Mouse (Mus musculus): ENCODE data around the gene Ptprk. TPM values are rescaled to one million over a fixed set of nuclear protein-coding genes. Genes with fewer than 3 reads are reported as not detected.

Gene Ptprk
- 19.3 and 22.3 TPM in 2 replicates for polyA plus RNA-seq (2015; fragmentation: Nextera tagmentation; extraction: Ambion mirVana)

- Histone ChIP-seq H3K9ac (replicated peaks) (peak within 1 kb of the TSS; percentile 85), H3K27me3 (no peaks in the 10 kb centered on the region), H3K4me3 (replicated peaks) (peak within 1 kb of the TSS; percentile 69), H3K9me3 (no peaks in the 10 kb centered on the region), H3K27ac (peak within 1 kb of the TSS; percentile 90), H3K4me2 (replicated peaks) (peak within 1 kb of the TSS; percentile 93), H3K4me1 (replicated peaks) (peaks cover 25% of the 10 kb centered on the region), H3K36me3 (no peaks in the 10 kb centered on the region)
- ATAC-seq: peak; percentile 99
- WGBS: under 1% methylated on average over 77 of the region's 77 CpGs
Measured at GRCm38 (mm10) chr10:28074653-28075451, at the start of gene Ptprk. TSS of gene Ptprk (plus strand) at chr10:28074820.

GRCm38 (mm10) chr10:28027791-28028190, 46.8 kb upstream of the Ptprk start:
- H3K27me3 ChIP-seq: no peaks in the 10 kb centered on the region
- 74% methylated on average over 2 of the region's 2 CpGs for WGBS
- H3K9ac ChIP-seq (replicated peaks): no peak overlapping the region
- no peak overlapping the region for H3K4me2 ChIP-seq (replicated peaks)
- H3K27ac ChIP-seq: no peak overlapping the region
- H3K4me1 ChIP-seq (replicated peaks): no peaks in the 10 kb centered on the region
- H3K4me3 ChIP-seq (replicated peaks): no peak overlapping the region
- no peaks in the 10 kb centered on the region for H3K36me3 ChIP-seq
- ATAC-seq: no peak
- no peaks in the 10 kb centered on the region for H3K9me3 ChIP-seq

- Histone ChIP-seq H3K36me3 (no peaks in the 10 kb centered on the region), H3K4me1 (replicated peaks) (no peaks in the 10 kb centered on the region), H3K27me3 (no peaks in the 10 kb centered on the region), H3K27ac (no peak overlapping the region), H3K4me3 (replicated peaks) (no peak overlapping the region), H3K9ac (replicated peaks) (no peak overlapping the region), H3K4me2 (replicated peaks) (no peak overlapping the region), H3K9me3 (0 out of 2 replicates have a peak, but pooled peaks cover 2% of the 10 kb centered on the region)
- ATAC-seq: no peak
- 86% methylated on average over 1 of the region's 1 CpGs for WGBS
Measured at GRCm38 (mm10) chr10:28036456-28036855, 38.2 kb upstream of the Ptprk start.

DNA sequence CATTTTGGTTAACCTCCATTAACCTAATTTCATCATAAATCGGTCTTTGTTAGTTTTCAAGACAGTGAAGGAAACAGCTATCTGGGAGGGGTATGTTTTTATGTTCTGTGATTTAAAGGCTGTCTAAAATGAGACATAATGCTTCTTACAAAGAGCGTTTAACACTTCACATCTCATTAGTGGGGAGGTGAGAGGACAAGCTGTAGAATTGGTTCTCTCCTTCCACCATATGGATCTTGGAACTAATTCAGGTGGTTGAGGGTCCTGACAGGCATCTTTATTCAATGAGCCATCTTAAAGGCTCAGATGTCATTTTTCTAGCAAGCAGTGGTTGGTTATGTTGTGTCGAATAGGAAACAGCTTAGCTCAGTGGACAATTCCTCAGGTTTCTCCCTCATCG, 19.9 kb upstream of the Ptprk start:
- no peaks in the 10 kb centered on the region for H3K4me1 ChIP-seq (replicated peaks)
- H3K36me3 ChIP-seq: no peaks in the 10 kb centered on the region
- no peaks in the 10 kb centered on the region for H3K27me3 ChIP-seq
- no peaks in the 10 kb centered on the region for H3K9me3 ChIP-seq
- no peak overlapping the region for H3K27ac ChIP-seq
- H3K4me3 ChIP-seq (replicated peaks): no peak overlapping the region
- no peak overlapping the region for H3K9ac ChIP-seq (replicated peaks)
- no peak overlapping the region for H3K4me2 ChIP-seq (replicated peaks)
- ATAC-seq: no peak
- WGBS: 77% methylated on average over 4 of the region's 4 CpGs

GRCm38 (mm10) chr10:28059222-28059621, 15.4 kb upstream of the Ptprk start:
- ATAC-seq: no peak
- H3K9ac ChIP-seq (replicated peaks): no peak overlapping the region
- no peaks in the 10 kb centered on the region for H3K27me3 ChIP-seq
- no peaks in the 10 kb centered on the region for H3K4me1 ChIP-seq (replicated peaks)
- WGBS: 76% methylated on average over 1 of the region's 1 CpGs
- H3K4me3 ChIP-seq (replicated peaks): no peak overlapping the region
- no peaks in the 10 kb centered on the region for H3K36me3 ChIP-seq
- no peaks in the 10 kb centered on the region for H3K9me3 ChIP-seq
- no peak overlapping the region for H3K4me2 ChIP-seq (replicated peaks)
- H3K27ac ChIP-seq: no peak overlapping the region

GRCm38 (mm10) chr10:28067997-28068396, 6.6 kb upstream of the Ptprk start:
- Histone ChIP-seq H3K9ac (replicated peaks) (no peak overlapping the region), H3K27me3 (no peaks in the 10 kb centered on the region), H3K4me1 (replicated peaks) (peaks cover 1% of the 10 kb centered on the region; the same call in 1 of the 2 replicates), H3K4me3 (replicated peaks) (no peak overlapping the region), H3K4me2 (replicated peaks) (no peak overlapping the region), H3K27ac (no peak overlapping the region), H3K36me3 (no peaks in the 10 kb centered on the region), H3K9me3 (no peaks in the 10 kb centered on the region)
- ATAC-seq: no peak
- WGBS: 92% methylated on average over 5 of the region's 5 CpGs

- peak; percentile 3; the same call in 1 of the 2 replicates for ATAC-seq
- peak overlapping the region; percentile 93 for H3K4me2 ChIP-seq (replicated peaks)
- no peaks in the 10 kb centered on the region for H3K27me3 ChIP-seq
- WGBS: under 1% methylated on average over 26 of the region's 26 CpGs
- H3K36me3 ChIP-seq: no peaks in the 10 kb centered on the region
- peak overlapping the region; percentile 85 for H3K9ac ChIP-seq (replicated peaks)
- H3K27ac ChIP-seq: peak overlapping the region; percentile 90
- no peaks in the 10 kb centered on the region for H3K9me3 ChIP-seq
- peaks cover 25% of the 10 kb centered on the region for H3K4me1 ChIP-seq (replicated peaks)
- H3K4me3 ChIP-seq (replicated peaks): peak overlapping the region; percentile 69
Measured at GRCm38 (mm10) chr10:28073991-28074652, 498 bp upstream of the Ptprk start.

DNA sequence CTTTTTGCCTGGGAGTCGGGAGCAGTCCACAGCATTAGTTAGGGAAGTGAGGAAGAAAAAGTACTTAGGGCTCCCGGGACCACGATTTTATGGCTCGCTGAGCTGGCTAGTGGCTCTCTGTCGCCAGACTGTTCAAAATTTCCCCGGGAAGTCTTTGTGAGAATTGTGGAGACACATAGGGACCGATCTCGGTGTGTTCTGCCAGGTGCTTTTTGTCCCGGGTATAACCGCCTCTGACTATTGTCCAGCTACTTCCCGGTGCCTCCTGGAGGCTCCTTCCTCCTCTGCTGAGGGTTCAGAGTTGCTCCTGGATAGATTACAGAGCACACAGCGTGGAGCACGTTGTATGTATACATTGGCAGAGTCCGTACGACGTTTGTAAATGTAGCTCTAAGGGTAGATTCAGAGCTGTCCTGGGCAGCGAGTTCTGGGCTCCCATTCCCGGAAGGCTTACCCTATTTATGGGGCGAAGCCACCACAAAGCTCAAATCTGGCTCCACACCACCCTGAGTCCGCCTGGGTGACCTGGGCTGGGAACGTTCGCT, 943 bp downstream of the Ptprk start:
- H3K27ac ChIP-seq: peak overlapping the region; percentile 90; the same call in 1 of the 2 replicates
- H3K4me1 ChIP-seq (replicated peaks): peaks cover 25% of the 10 kb centered on the region
- H3K4me3 ChIP-seq (replicated peaks): peak overlapping the region; percentile 69
- H3K36me3 ChIP-seq: no peaks in the 10 kb centered on the region
- peak overlapping the region; percentile 85 for H3K9ac ChIP-seq (replicated peaks)
- WGBS: under 1% methylated on average over 22 of the region's 22 CpGs
- H3K27me3 ChIP-seq: no peaks in the 10 kb centered on the region
- peak overlapping the region; percentile 93 for H3K4me2 ChIP-seq (replicated peaks)
- peak; percentile 5; the same call in 1 of the 2 replicates for ATAC-seq
- no peaks in the 10 kb centered on the region for H3K9me3 ChIP-seq

GRCm38 (mm10) chr10:28076036-28076855, 1.6 kb downstream of the Ptprk start:
- H3K4me1 ChIP-seq (replicated peaks): peaks cover 25% of the 10 kb centered on the region
- no peaks in the 10 kb centered on the region for H3K27me3 ChIP-seq
- 1% methylated on average over 30 of the region's 30 CpGs for WGBS
- H3K36me3 ChIP-seq: no peaks in the 10 kb centered on the region
- H3K9me3 ChIP-seq: no peaks in the 10 kb centered on the region
- peak overlapping the region; percentile 85 for H3K9ac ChIP-seq (replicated peaks)
- peak overlapping the region; percentile 93 for H3K4me2 ChIP-seq (replicated peaks)
- H3K27ac ChIP-seq: no peak overlapping the region
- ATAC-seq: no peak
- H3K4me3 ChIP-seq (replicated peaks): peak overlapping the region; percentile 69

DNA sequence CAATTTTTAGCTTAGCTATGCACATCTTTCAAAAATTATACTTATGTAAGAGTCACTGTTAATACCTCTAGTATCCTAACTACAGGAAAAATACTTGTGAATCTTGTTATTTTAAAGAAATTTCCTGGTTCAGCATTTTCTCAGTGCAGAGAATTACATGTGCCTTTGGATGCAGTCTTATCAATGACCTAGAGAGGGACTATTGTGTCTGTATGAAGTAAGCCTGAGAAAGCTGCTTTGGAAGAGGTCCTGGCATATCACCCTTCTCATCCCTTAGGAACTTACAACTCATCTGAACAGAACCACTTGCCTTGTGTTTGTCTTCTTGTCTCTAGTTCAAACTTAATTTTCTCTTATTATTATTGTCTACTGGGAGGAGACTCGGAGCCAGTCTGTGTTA, 3.6 kb downstream of the Ptprk start:
- 0 out of 2 replicates have a peak overlapping the region, but pooled peaks have one; percentile 10 for H3K4me2 ChIP-seq (replicated peaks)

DNA sequence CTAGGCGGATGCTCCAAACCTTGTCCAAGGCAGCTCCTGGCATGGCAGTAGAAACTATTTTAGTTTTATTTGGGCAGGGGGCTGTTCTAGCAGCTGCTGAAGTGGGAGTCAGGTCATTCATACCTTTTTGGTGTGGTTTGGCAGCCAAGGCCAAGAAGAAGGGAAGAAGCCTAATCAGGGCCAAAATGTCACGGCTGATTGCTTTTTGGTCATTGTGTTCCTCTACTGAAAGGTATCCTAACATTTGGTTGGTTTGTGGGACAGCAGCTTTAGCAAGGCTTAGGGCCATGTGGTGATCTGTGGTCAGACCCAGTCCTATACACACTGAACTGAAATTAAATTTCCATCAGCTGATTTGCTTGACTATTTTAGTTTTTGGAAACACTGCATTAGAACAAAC, 6.6 kb downstream of the Ptprk start:
- WGBS: 87% methylated on average over 2 of the region's 2 CpGs
- Histone ChIP-seq H3K4me3 (replicated peaks) (no peak overlapping the region), H3K4me1 (replicated peaks) (peaks cover 6% of the 10 kb centered on the region), H3K27ac (no peak overlapping the region), H3K9ac (replicated peaks) (no peak overlapping the region), H3K4me2 (replicated peaks) (no peak overlapping the region), H3K27me3 (no peaks in the 10 kb centered on the region), H3K36me3 (no peaks in the 10 kb centered on the region), H3K9me3 (no peaks in the 10 kb centered on the region)
- no peak for ATAC-seq

More for the DNA sequence above, 3.6 kb downstream of the Ptprk start:
- WGBS: 90% methylated on average over 1 of the region's 1 CpGs
- no peaks in the 10 kb centered on the region for H3K9me3 ChIP-seq
- no peak overlapping the region for H3K4me3 ChIP-seq (replicated peaks)
- no peak for ATAC-seq
- H3K27me3 ChIP-seq: no peaks in the 10 kb centered on the region
- H3K4me1 ChIP-seq (replicated peaks): peaks cover 21% of the 10 kb centered on the region
- no peaks in the 10 kb centered on the region for H3K36me3 ChIP-seq
- no peak overlapping the region for H3K9ac ChIP-seq (replicated peaks)
- H3K27ac ChIP-seq: no peak overlapping the region
